Mouse (Mus musculus) embryonic facial prominence, embryonic 15.5 days (tissue): ENCODE results near the gene Cyp2b13. TPM values are rescaled to one million over a fixed set of nuclear protein-coding genes. Genes with fewer than 3 reads are reported as not detected.
"Not testable (repeated sequence)": the region's sequence is repeated elsewhere in the genome, so short reads cannot be mapped to it uniquely, and the experiment has no call there.

Source experiments
- ATAC-seq: fragments of 200-750 bp; cut with Nextera tagmentation; 2 replicates; pipeline ENCODE4 v1.8.0; 2017; ENCODE audit warnings: low read depth, moderate TSS enrichment; ENCODE audit not compliant: insufficient number of reproducible peaks, low FRiP score, low TSS enrichment
- H3K27ac ChIP-seq: fragments of 300-500 bp; sonication (generic); replicated peaks from 2 replicates; pipeline ENCODE4 v1.5.1; 2015; ENCODE audit warnings: mild to moderate bottlenecking, inconsistent platforms
- H3K27me3 ChIP-seq: fragments of 300-500 bp; sonication (generic); 2 replicates; pipeline ENCODE4 v1.6.1; 2015; ENCODE audit warnings: inconsistent platforms
- H3K36me3 ChIP-seq: fragments of 300-500 bp; sonication (generic); 2 replicates; pipeline ENCODE4 v1.6.1; 2015; ENCODE audit warnings: mild to moderate bottlenecking, inconsistent platforms
- H3K4me1 ChIP-seq: fragments of 300-500 bp; sonication (generic); 2 replicates; pipeline ENCODE4 v1.6.1; 2015; ENCODE audit warnings: inconsistent platforms
- H3K4me2 ChIP-seq: fragments of 300-500 bp; sonication (generic); replicated peaks from 2 replicates; pipeline ENCODE4 v1.6.1; 2015; ENCODE audit warnings: mild to moderate bottlenecking, inconsistent platforms
- H3K4me3 ChIP-seq: fragments of 300-500 bp; sonication (generic); replicated peaks from 2 replicates; pipeline ENCODE4 v1.5.1; 2015; ENCODE audit warnings: mild to moderate bottlenecking, inconsistent platforms
- H3K9ac ChIP-seq: fragments of 300-500 bp; sonication (generic); 2 replicates; pipeline ENCODE4 v1.6.1; 2015; ENCODE audit warnings: inconsistent platforms
- H3K9me3 ChIP-seq: fragments of 300-500 bp; sonication (generic); replicated peaks from 2 replicates; pipeline ENCODE4 v1.6.1; 2016; ENCODE audit warnings: inconsistent platforms
- WGBS: fragments of 180-500 bp; shearing (Covaris S2); methylation state at CpG from one replicate; pipeline ENCODE4 v1.1.7; 2015; 5-methylcytosine and 5-hydroxymethylcytosine counted together
- polyA plus RNA-seq: library from polyadenylated mRNA; unstranded; fragments of >200 nt; fragmentation: Nextera tagmentation; extraction: Ambion mirVana; gene quantifications from 2 replicates; pipeline ENCODE4 v1.2.1, GENCODE M21; 2015

The Cyp2b13 gene
- not detected in 2 replicates for polyA plus RNA-seq

- not testable (repeated sequence) for H3K9me3 ChIP-seq, H3K36me3 ChIP-seq, H3K4me2 ChIP-seq, H3K27me3 ChIP-seq, H3K9ac ChIP-seq, H3K4me1 ChIP-seq, H3K27ac ChIP-seq, ATAC-seq, H3K4me3 ChIP-seq
- WGBS, result 83% methylated on average over 2 of the region's 2 CpGs
Measured at GRCm38 (mm10) chr7:26061197-26061596, at the start of gene Cyp2b13. Gene Cyp2b13, plus strand, starts transcription at chr7:26061497.

- not testable (repeated sequence) for H3K4me3 ChIP-seq, H3K9me3 ChIP-seq, ATAC-seq, H3K9ac ChIP-seq, H3K4me1 ChIP-seq, H3K27ac ChIP-seq, H3K36me3 ChIP-seq, H3K27me3 ChIP-seq, H3K4me2 ChIP-seq
- 75% methylated on average over 1 of the region's 3 CpGs for WGBS
Measured at GRCm38 (mm10) chr7:26019814-26020332, 41.4 kb upstream of the Cyp2b13 start.

GRCm38 (mm10) chr7:26054885-26055630, 6.2 kb upstream of the Cyp2b13 start:
- not testable (repeated sequence) for ATAC-seq, H3K36me3 ChIP-seq
- 79% methylated on average over 4 of the region's 4 CpGs for WGBS

GRCm38 (mm10) chr7:26071677-26072076, 10.4 kb downstream of the Cyp2b13 start:
- not testable (repeated sequence) for H3K4me3 ChIP-seq, H3K36me3 ChIP-seq, H3K27me3 ChIP-seq, H3K9ac ChIP-seq, H3K4me1 ChIP-seq, ATAC-seq, H3K9me3 ChIP-seq, H3K4me2 ChIP-seq, H3K27ac ChIP-seq
- WGBS, result 47% methylated on average over 29 of the region's 29 CpGs

More at GRCm38 (mm10) chr7:26054885-26055630, 6.2 kb upstream of the Cyp2b13 start:
- not testable (repeated sequence) for H3K9ac ChIP-seq, H3K27me3 ChIP-seq, H3K9me3 ChIP-seq, H3K4me1 ChIP-seq, H3K4me2 ChIP-seq, H3K27ac ChIP-seq, H3K4me3 ChIP-seq

- H3K4me2 ChIP-seq, result no peak overlapping the region
- H3K27ac ChIP-seq, result no peak overlapping the region
- no peaks in the 10 kb centered on the region for H3K27me3 ChIP-seq
- H3K4me3 ChIP-seq, result no peak overlapping the region
- no peaks in the 10 kb centered on the region for H3K4me1 ChIP-seq
- WGBS, result 44% methylated on average over 2 of the region's 2 CpGs
- H3K9ac ChIP-seq, result no peak overlapping the region
- ATAC-seq, result no peak
- no peaks in the 10 kb centered on the region for H3K36me3 ChIP-seq
- H3K9me3 ChIP-seq, result no peaks in the 10 kb centered on the region
Measured at GRCm38 (mm10) chr7:26082595-26082994, 21.3 kb downstream of the Cyp2b13 start.

- no peaks in the 10 kb centered on the region for H3K36me3 ChIP-seq
- H3K9me3 ChIP-seq, result no peaks in the 10 kb centered on the region
- ATAC-seq, result no peak
- no peak overlapping the region for H3K4me2 ChIP-seq
- no peak overlapping the region for H3K4me3 ChIP-seq
- no peaks in the 10 kb centered on the region for H3K27me3 ChIP-seq
- H3K9ac ChIP-seq, result no peak overlapping the region
- WGBS, result 84% methylated on average over 1 of the region's 1 CpGs
- no peak overlapping the region for H3K27ac ChIP-seq
- H3K4me1 ChIP-seq, result no peaks in the 10 kb centered on the region
Measured at GRCm38 (mm10) chr7:26087391-26087790, 26.1 kb downstream of the Cyp2b13 start.

- not testable (repeated sequence) for H3K27me3 ChIP-seq, H3K4me2 ChIP-seq, H3K9ac ChIP-seq, ATAC-seq, H3K4me3 ChIP-seq, H3K9me3 ChIP-seq, H3K4me1 ChIP-seq, H3K27ac ChIP-seq, H3K36me3 ChIP-seq
Measured at GRCm38 (mm10) chr7:26088578-26088977, 27.3 kb downstream of the Cyp2b13 start.

- H3K4me2 ChIP-seq, H3K36me3 ChIP-seq, H3K4me1 ChIP-seq, H3K9ac ChIP-seq, H3K9me3 ChIP-seq, H3K27ac ChIP-seq, ATAC-seq, H3K4me3 ChIP-seq, H3K27me3 ChIP-seq: not testable (repeated sequence)
- no CpG with 5 or more reads among the region's 2 CpGs for WGBS
Measured at GRCm38 (mm10) chr7:26139623-26140022, 78.3 kb downstream of the Cyp2b13 start.

- not testable (repeated sequence) for H3K9ac ChIP-seq, H3K4me1 ChIP-seq, H3K36me3 ChIP-seq, H3K27me3 ChIP-seq, H3K27ac ChIP-seq, H3K4me3 ChIP-seq, ATAC-seq, H3K9me3 ChIP-seq, H3K4me2 ChIP-seq
- 50% methylated on average over 1 of the region's 3 CpGs for WGBS
Measured at GRCm38 (mm10) chr7:26143657-26144056, 82.4 kb downstream of the Cyp2b13 start.

Other genes starting within 250 kb of the Cyp2b13 start
- gene Cyp2s1, start 244.6 kb upstream of the Cyp2b13 start, polyA plus RNA-seq, result 6.1 and 7.8 TPM in 2 replicates
- gene Cyp2b10, start 163.9 kb upstream of the Cyp2b13 start, polyA plus RNA-seq, result not detected in 2 replicates
- gene Cyp2b9, start 111.9 kb downstream of the Cyp2b13 start, polyA plus RNA-seq, result not detected in 2 replicates
- not detected in 2 replicates for gene Vmn1r184, start 198.8 kb downstream of the Cyp2b13 start, polyA plus RNA-seq
- gene Cyp2a4, start 245.7 kb downstream of the Cyp2b13 start, polyA plus RNA-seq, result not detected in 2 replicates